Mouse (Mus musculus) myocyte (in vitro differentiated cells): ENCODE measurements around the gene Olfr921. TPM values are rescaled to one million over a fixed set of nuclear protein-coding genes. Genes with fewer than 3 reads are reported as not detected.

Source experiments
- H3K27me3 ChIP-seq: one replicate; pipeline ENCODE4 v1.6.1; 2011; ENCODE audit not compliant: control insufficient read depth, insufficient read depth, insufficient read length
- H3K36me3 ChIP-seq: one replicate; pipeline ENCODE4 v1.6.1; 2011; ENCODE audit not compliant: control insufficient read depth, insufficient read depth
- H3K4me2 ChIP-seq: one replicate; pipeline ENCODE4 v1.6.1; 2011; ENCODE audit warnings: low read depth, control low read depth
- H3K4me3 ChIP-seq: one replicate; pipeline ENCODE4 v1.5.1; 2011; ENCODE audit warnings: mild to moderate bottlenecking, control low read depth, moderate library complexity
- H3K79me2 ChIP-seq: one replicate; pipeline ENCODE4 v1.6.1; 2011; ENCODE audit not compliant: control insufficient read depth, insufficient read depth
- H3ac ChIP-seq: one replicate; pipeline ENCODE4 v1.6.1; 2011; ENCODE audit not compliant: control insufficient read depth, insufficient read length
- CEBPB ChIP-seq: IDR thresholded peaks from 2 replicates; pipeline ENCODE4 v1.6.1; 2011; ENCODE audit warnings: mild to moderate bottlenecking, moderate library complexity; ENCODE audit not compliant: poor library complexity, insufficient read depth, severe bottlenecking
- E2F4 ChIP-seq: IDR thresholded peaks from one replicate; pipeline ENCODE4 v1.6.1; 2011; ENCODE audit warnings: mild to moderate bottlenecking, control low read depth, moderate library complexity; ENCODE audit not compliant: insufficient read depth
- MAX ChIP-seq: IDR thresholded peaks from one replicate; pipeline ENCODE4 v1.6.1; 2011; ENCODE audit warnings: low read depth, mild to moderate bottlenecking, control low read depth
- MYOD1 ChIP-seq, 3 experiments: IDR thresholded peaks; one replicate each; pipeline ENCODE4 v1.6.1; 2011; ENCODE audit warnings: control low read depth in 2 of 3, low read depth in 2 of 3, mild to moderate bottlenecking in 2 of 3, moderate library complexity in 1 of 3; ENCODE audit not compliant: insufficient read length in 2 of 3, control insufficient read depth in 1 of 3
- MYOG ChIP-seq, 3 experiments: IDR thresholded peaks; one replicate each; pipeline ENCODE4 v1.6.1; 2011; ENCODE audit warnings: control low read depth in 2 of 3, low read depth in 2 of 3, mild to moderate bottlenecking in 2 of 3; ENCODE audit not compliant: insufficient read length in 2 of 3, control insufficient read depth in 1 of 3, insufficient read depth in 1 of 3
- POLR2A ChIP-seq: IDR thresholded peaks from one replicate; pipeline ENCODE4 v1.6.1; 2011; ENCODE audit warnings: low read depth, mild to moderate bottlenecking, control low read depth, moderate library complexity; ENCODE audit not compliant: insufficient read length
- POLR2AphosphoS2 ChIP-seq: IDR thresholded peaks from one replicate; pipeline ENCODE4 v1.6.1; 2011; ENCODE audit warnings: low read depth, control low read depth; ENCODE audit not compliant: insufficient read length
- REST ChIP-seq: IDR thresholded peaks from one replicate; pipeline ENCODE4 v1.6.1; 2011; ENCODE audit warnings: mild to moderate bottlenecking, control low read depth, moderate library complexity; ENCODE audit not compliant: insufficient read depth, insufficient read length
- SRF ChIP-seq: IDR thresholded peaks from one replicate; pipeline ENCODE4 v1.6.1; 2011; ENCODE audit warnings: low read depth; ENCODE audit not compliant: control insufficient read depth, insufficient read length
- TCF12 ChIP-seq: IDR thresholded peaks from one replicate; pipeline ENCODE4 v1.6.1; 2011; ENCODE audit warnings: mild to moderate bottlenecking, control low read depth; ENCODE audit not compliant: poor library complexity, insufficient read depth, severe bottlenecking
- TCF3 ChIP-seq: IDR thresholded peaks from one replicate; pipeline ENCODE4 v1.6.1; 2011; ENCODE audit warnings: low read depth, control low read depth; ENCODE audit not compliant: insufficient read length
- USF1 ChIP-seq: IDR thresholded peaks from one replicate; pipeline ENCODE4 v1.6.1; 2011; ENCODE audit warnings: low read depth, mild to moderate bottlenecking, control low read depth, moderate library complexity
- polyA plus RNA-seq: library from polyadenylated mRNA; unstranded; fragments of >200 nt; fragmentation: generic; extraction: Trizol; gene quantifications from one replicate; pipeline ENCODE4 v1.2.1, GENCODE M21; 2012; ENCODE audit warnings: missing spikeins

Olfr921 gene
- polyA plus RNA-seq, 1 experiment = not detected

GRCm38 (mm10) chr9:38751999-38752398, 20.9 kb upstream of the Olfr921 start, which contains the start of gene Olfr920:
Gene Olfr920 (plus strand): TSS chr9:38752299.
- Histone ChIP-seq H3K36me3 (no peaks in the 10 kb centered on the region), H3K4me2 (no peak within 1 kb of the TSS), H3K4me3 (no peak within 1 kb of the TSS), H3ac (no peak within 1 kb of the TSS), H3K27me3 (no peaks in the 10 kb centered on the region), H3K79me2 (no peaks in the 10 kb centered on the region)
- no peak for TF ChIP-seq CEBPB
- TF ChIP-seq POLR2AphosphoS2 = no peak
- no peak for TF ChIP-seq MYOG (IDR thresholded peaks at IDR 0.05; ENCODE audit: control insufficient read depth in 1 of 3, insufficient read depth in 1 of 3, insufficient read length in 2 of 3, low read depth in 2 of 3)
- no peak for TF ChIP-seq TCF3

GRCm38 (mm10) chr9:38792689-38793088, 19.8 kb downstream of the Olfr921 start:
- H3K27me3 ChIP-seq = no peaks in the 10 kb centered on the region

GRCm38 (mm10) chr9:38805696-38806095, 32.8 kb downstream of the Olfr921 start:
- H3ac ChIP-seq = no peak overlapping the region
- H3K36me3 ChIP-seq = no peaks in the 10 kb centered on the region
- no peak overlapping the region for H3K4me2 ChIP-seq
- no peaks in the 10 kb centered on the region for H3K27me3 ChIP-seq
- H3K79me2 ChIP-seq = no peaks in the 10 kb centered on the region
- no peak for TF ChIP-seq CEBPB
- H3K4me3 ChIP-seq = no peak overlapping the region

More at GRCm38 (mm10) chr9:38792689-38793088, 19.8 kb downstream of the Olfr921 start:
- H3K79me2 ChIP-seq = no peaks in the 10 kb centered on the region
- no peak overlapping the region for H3K4me3 ChIP-seq
- H3K36me3 ChIP-seq = no peaks in the 10 kb centered on the region
- no peak for TF ChIP-seq MYOG (IDR thresholded peaks at IDR 0.05; ENCODE audit: control insufficient read depth in 1 of 3, insufficient read depth in 1 of 3, insufficient read length in 2 of 3, low read depth in 2 of 3)
- TF ChIP-seq E2F4 = no peak
- no peak for TF ChIP-seq TCF3
- no peak overlapping the region for H3ac ChIP-seq
- no peak overlapping the region for H3K4me2 ChIP-seq

- H3K27me3 ChIP-seq = no peaks in the 10 kb centered on the region
- no peaks in the 10 kb centered on the region for H3K79me2 ChIP-seq
- H3K4me2 ChIP-seq = no peak within 1 kb of the TSS
- H3ac ChIP-seq = no peak within 1 kb of the TSS
- TF ChIP-seq REST (no peak), MAX (no peak), POLR2AphosphoS2 (no peak), USF1 (no peak), MYOG (IDR thresholded peaks at IDR 0.05; ENCODE audit: control insufficient read depth in 1 of 3, insufficient read depth in 1 of 3, insufficient read length in 2 of 3, low read depth in 2 of 3) (no peak), CEBPB (no peak), TCF12 (no peak), SRF (no peak), E2F4 (no peak), MYOD1 (IDR thresholded peaks at IDR 0.05; ENCODE audit: control insufficient read depth in 1 of 3, insufficient read length in 2 of 3, low read depth in 2 of 3) (no peak), TCF3 (no peak), POLR2A (no peak)
- H3K4me3 ChIP-seq = no peak within 1 kb of the TSS
- no peaks in the 10 kb centered on the region for H3K36me3 ChIP-seq
Observed at GRCm38 (mm10) chr9:38814314-38814713, 41.4 kb downstream of the Olfr921 start, which contains the start of gene Olfr922. Gene Olfr922 (plus strand): TSS chr9:38814614.

GRCm38 (mm10) chr9:38815458-38815986, 42.7 kb downstream of the Olfr921 start:
- Histone ChIP-seq H3K79me2 (no peaks in the 10 kb centered on the region), H3K27me3 (no peaks in the 10 kb centered on the region), H3K36me3 (no peaks in the 10 kb centered on the region), H3ac (no peak overlapping the region), H3K4me3 (no peak overlapping the region), H3K4me2 (no peak overlapping the region)
- no peak for TF ChIP-seq REST
- TF ChIP-seq TCF12 = no peak
- no peak for TF ChIP-seq POLR2AphosphoS2
- TF ChIP-seq SRF = no peak
- no peak for TF ChIP-seq TCF3
- TF ChIP-seq POLR2A = no peak
- no peak for TF ChIP-seq USF1
- TF ChIP-seq MAX = no peak
- TF ChIP-seq MYOG (IDR thresholded peaks at IDR 0.05; ENCODE audit: control insufficient read depth in 1 of 3, insufficient read depth in 1 of 3, insufficient read length in 2 of 3, low read depth in 2 of 3) = no peak
- TF ChIP-seq CEBPB = no peak

- Histone ChIP-seq H3K36me3 (no peaks in the 10 kb centered on the region), H3ac (no peak within 1 kb of the TSS), H3K79me2 (no peaks in the 10 kb centered on the region), H3K4me2 (no peak within 1 kb of the TSS), H3K4me3 (no peak within 1 kb of the TSS), H3K27me3 (no peaks in the 10 kb centered on the region)
- no peak for TF ChIP-seq MYOG (IDR thresholded peaks at IDR 0.05; ENCODE audit: control insufficient read depth in 1 of 3, insufficient read depth in 1 of 3, insufficient read length in 2 of 3, low read depth in 2 of 3)
- no peak for TF ChIP-seq REST
- TF ChIP-seq POLR2A = no peak
- TF ChIP-seq E2F4 = no peak
- no peak for TF ChIP-seq MYOD1 (IDR thresholded peaks at IDR 0.05; ENCODE audit: control insufficient read depth in 1 of 3, insufficient read length in 2 of 3, low read depth in 2 of 3)
- no peak for TF ChIP-seq TCF3
- no peak for TF ChIP-seq TCF12
- no peak for TF ChIP-seq USF1
- TF ChIP-seq CEBPB = no peak
- no peak for TF ChIP-seq MAX
- TF ChIP-seq SRF = no peak
- TF ChIP-seq POLR2AphosphoS2 = no peak
Observed at GRCm38 (mm10) chr9:38826245-38826644, 53.4 kb downstream of the Olfr921 start, which contains the start of gene Olfr923. Gene Olfr923 (plus strand): TSS chr9:38826545.
